Mouse (Mus musculus) left cerebral cortex, postnatal 4 days (tissue): ENCODE results near the gene Mta1. TPM values are rescaled to one million over a fixed set of nuclear protein-coding genes. Genes with fewer than 3 reads are reported as not detected.
A peak's percentile ranks its signal among the peaks of the same experiment; 100 is the strongest.

Source experiments
- DNase-seq: peaks from one replicate; pipeline ENCODE4 v3.0.0-alpha.2; 2022
- intact Hi-C: fragments of 180-260 bp; cut with DNase I; formaldehyde crosslinking; loops from one replicate; pipeline ENCODE4 v1.15.1; 2025
- total RNA-seq, 2 experiments: library from RNA; stranded (reverse); gene quantifications; 2 replicates each; pipeline ENCODE4 v1.2.3; 2021

The Mta1 gene
- total RNA-seq, 2 experiments from 2014 or later, result 103 to 105 TPM

- intact Hi-C loops, result no loop called here
- DNase-seq, result no peak
These were observed 1.0 kb upstream of the Mta1 start for GRCm38 (mm10) chr12:113097040-113097439.

GRCm38 (mm10) chr12:113098530-113099151, 563 bp downstream of the Mta1 start:
- DNase-seq, result peak; percentile 34
- intact Hi-C loops, result no loop called here

- intact Hi-C loops, result no loop called here
These were observed 1.6 kb downstream of the Mta1 start for GRCm38 (mm10) chr12:113099470-113100237.

GRCm38 (mm10) chr12:113100448-113101076, 2.5 kb downstream of the Mta1 start:
- peak; percentile 51 for DNase-seq

More at GRCm38 (mm10) chr12:113099470-113100237, 1.6 kb downstream of the Mta1 start:
- DNase-seq, result no peak

GRCm38 (mm10) chr12:113101251-113101960, 3.3 kb downstream of the Mta1 start:
- DNase-seq, result no peak
- intact Hi-C loops, result no loop called here

More at GRCm38 (mm10) chr12:113100448-113101076, 2.5 kb downstream of the Mta1 start:
- intact Hi-C loops, result no loop called here

- DNase-seq, result peak; percentile 68
- intact Hi-C loops, result no loop called here
These were observed 4.4 kb downstream of the Mta1 start for GRCm38 (mm10) chr12:113102461-113102860.

GRCm38 (mm10) chr12:113103846-113104451, 5.9 kb downstream of the Mta1 start:
- intact Hi-C loops, result no loop called here
- DNase-seq, result no peak

GRCm38 (mm10) chr12:113106386-113106785, 8.3 kb downstream of the Mta1 start:
- DNase-seq, result no peak
- intact Hi-C loops, result no loop called here

GRCm38 (mm10) chr12:113107431-113108124, 9.5 kb downstream of the Mta1 start:
- intact Hi-C loops, result no loop called here
- DNase-seq, result no peak

GRCm38 (mm10) chr12:113108528-113109283, 10.6 kb downstream of the Mta1 start:
- intact Hi-C loops, result no loop called here
- DNase-seq, result no peak

GRCm38 (mm10) chr12:113109801-113110200, 11.7 kb downstream of the Mta1 start:
- DNase-seq, result no peak
- intact Hi-C loops, result no loop called here

- intact Hi-C loops, result no loop called here
These were observed 16.1 kb downstream of the Mta1 start for GRCm38 (mm10) chr12:113114141-113114540.

GRCm38 (mm10) chr12:113114856-113115538, 16.9 kb downstream of the Mta1 start:
- DNase-seq, result no peak
- intact Hi-C loops, result no loop called here

More at GRCm38 (mm10) chr12:113114141-113114540, 16.1 kb downstream of the Mta1 start:
- no peak for DNase-seq

- intact Hi-C loops, result no loop called here
- DNase-seq, result peak; percentile 85
These were observed 21.7 kb downstream of the Mta1 start for GRCm38 (mm10) chr12:113119516-113120410.

GRCm38 (mm10) chr12:113124726-113125125, 26.6 kb downstream of the Mta1 start:
- no peak for DNase-seq
- intact Hi-C loops, result no loop called here

GRCm38 (mm10) chr12:113130732-113131131, 32.7 kb downstream of the Mta1 start:
- no peak for DNase-seq
- intact Hi-C loops, result no loop called here

GRCm38 (mm10) chr12:113131601-113132000, 33.5 kb downstream of the Mta1 start:
- no peak for DNase-seq

GRCm38 (mm10) chr12:113132567-113132966, 34.5 kb downstream of the Mta1 start:
- intact Hi-C loops, result no loop called here

More at GRCm38 (mm10) chr12:113131601-113132000, 33.5 kb downstream of the Mta1 start:
- intact Hi-C loops, result no loop called here

More at GRCm38 (mm10) chr12:113132567-113132966, 34.5 kb downstream of the Mta1 start:
- peak; percentile 61 for DNase-seq
